Mouse (Mus musculus) embryo, embryonic 10 days (tissue): ENCODE measurements at regions not wholly inside any gene's neighbourhood (a gene's known extent, or its start where the extent isn't known, plus 50 kb on each side); places are given as distances from the start of the nearest gene placed in this dataset.

Experiments
- DNase-seq: peaks from one replicate; pipeline ENCODE4 v3.0.0-alpha.2; 2015; ENCODE audit warnings: low spot score

GRCm38 (mm10) chr16:62054182-62054581 lies 732.4 kb downstream of the Nsun3 start:
- no peak for DNase-seq

- DNase-seq: no peak
These were observed 748.6 kb downstream of the Nsun3 start for GRCm38 (mm10) chr16:62038049-62038448.

- peak; percentile 3 for DNase-seq
These were observed 796.1 kb downstream of the Nsun3 start for GRCm38 (mm10) chr16:61990397-61991070.
